Mouse (Mus musculus) liver, adult 2 months (tissue): Measurements from ENCODE around the gene Rpl10a. TPM values are rescaled to one million over a fixed set of nuclear protein-coding genes. Genes with fewer than 3 reads are reported as not detected.

ENCODE experiments used
- DNase-seq: peaks from one replicate; pipeline ENCODE4 v3.0.0-alpha.2; 2011; ENCODE audit warnings: low read depth, low spot score; ENCODE audit errors: extremely low read depth
- H3K27ac ChIP-seq: fragments of 200-500 bp; replicated peaks from 2 replicates; pipeline ENCODE4 v1.5.1; 2012; ENCODE audit warnings: low read depth, mild to moderate bottlenecking, control low read depth, inconsistent platforms, low read length; ENCODE audit not compliant: insufficient read depth
- H3K27me3 ChIP-seq: fragments of 200-500 bp; 2 replicates; pipeline ENCODE4 v1.6.1; 2012; ENCODE audit warnings: mild to moderate bottlenecking, moderate library complexity, low read length, inconsistent platforms; ENCODE audit not compliant: control insufficient read depth, insufficient read depth
- H3K36me3 ChIP-seq: fragments of 200-500 bp; 2 replicates; pipeline ENCODE4 v1.6.1; 2012; ENCODE audit warnings: low read length, inconsistent platforms; ENCODE audit not compliant: control insufficient read depth, insufficient read depth
- H3K4me1 ChIP-seq: fragments of 200-500 bp; 2 replicates; pipeline ENCODE4 v1.6.1; 2011; ENCODE audit warnings: low read length; ENCODE audit not compliant: control insufficient read depth, insufficient read depth
- H3K4me3 ChIP-seq: fragments of 200-500 bp; 2 replicates; pipeline ENCODE4 v1.5.1; 2011; ENCODE audit warnings: low read depth, mild to moderate bottlenecking, control low read depth, low read length, moderate library complexity; ENCODE audit not compliant: insufficient read depth
- H3K79me2 ChIP-seq: fragments of 200-500 bp; 2 replicates; pipeline ENCODE4 v1.6.1; 2012; ENCODE audit warnings: inconsistent platforms, mild to moderate bottlenecking, low read length, moderate library complexity; ENCODE audit not compliant: control insufficient read depth, insufficient read depth
- H3K9ac ChIP-seq: fragments of 200-500 bp; 2 replicates; pipeline ENCODE4 v1.6.1; 2012; ENCODE audit warnings: low read depth, mild to moderate bottlenecking, control low read depth, inconsistent platforms, low read length
- CTCF ChIP-seq: fragments of 200-500 bp; IDR thresholded peaks from 2 replicates; pipeline ENCODE4 v1.5.1; 2011; ENCODE audit warnings: low read depth, low read length, control low read depth
- POLR2A ChIP-seq: fragments of 200-500 bp; IDR thresholded peaks from 2 replicates; pipeline ENCODE4 v1.6.1; 2011; ENCODE audit warnings: low read length, control low read depth; ENCODE audit not compliant: insufficient read depth; ENCODE audit errors: extremely low read depth
- WGBS: fragments of 180-500 bp; shearing (Covaris S2); methylation state at CpG from one replicate; pipeline ENCODE4 v1.1.7; 2018; 5-methylcytosine and 5-hydroxymethylcytosine counted together
- polyA plus RNA-seq: library from polyadenylated mRNA; depleted of rRNA; stranded (reverse); fragments of >200 nt; gene quantifications from 2 replicates; pipeline ENCODE4 v1.2.3, GENCODE M21; 2012
- total RNA-seq: library from RNA; depleted of rRNA; stranded (reverse); fragments of >200 nt; gene quantifications from 2 replicates; pipeline ENCODE4 v1.2.3, GENCODE M21; 2014

Gene Rpl10a
- total and polyA plus RNA-seq, 2 experiments, result 497 to 1,137 TPM

DNA sequence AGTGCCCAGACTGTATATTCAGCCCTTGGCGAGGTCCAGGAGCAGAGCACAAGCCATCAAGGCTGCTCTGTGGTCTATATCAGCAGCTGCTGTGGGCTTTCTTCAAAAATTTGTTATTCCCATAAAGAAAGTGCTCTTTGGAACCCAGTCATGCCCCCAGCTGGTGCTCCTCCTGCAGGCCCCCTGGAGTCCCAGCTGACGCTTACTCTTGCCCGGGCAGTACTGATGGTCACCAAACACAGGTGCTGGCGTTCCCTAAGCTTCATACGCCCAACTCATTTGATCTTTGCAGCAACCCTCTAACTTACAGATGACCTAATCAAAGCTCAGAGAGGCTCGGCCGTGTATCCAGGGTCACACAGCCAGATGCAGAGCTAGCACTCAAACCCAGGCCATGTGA is 9.3 kb downstream of the Rpl10a start:
- Histone ChIP-seq H3K9ac (no peak overlapping the region), H3K36me3 (no peaks in the 10 kb centered on the region), H3K79me2 (no peaks in the 10 kb centered on the region), H3K27ac (no peak overlapping the region), H3K27me3 (no peaks in the 10 kb centered on the region), H3K4me1 (peaks cover 3% of the 10 kb centered on the region; the same call in 1 of the 2 replicates), H3K4me3 (no peak overlapping the region)
- 95% methylated on average over 7 of the region's 7 CpGs for WGBS
- DNase-seq, result no peak
- no peak for TF ChIP-seq POLR2A
- TF ChIP-seq CTCF, result no peak

DNA sequence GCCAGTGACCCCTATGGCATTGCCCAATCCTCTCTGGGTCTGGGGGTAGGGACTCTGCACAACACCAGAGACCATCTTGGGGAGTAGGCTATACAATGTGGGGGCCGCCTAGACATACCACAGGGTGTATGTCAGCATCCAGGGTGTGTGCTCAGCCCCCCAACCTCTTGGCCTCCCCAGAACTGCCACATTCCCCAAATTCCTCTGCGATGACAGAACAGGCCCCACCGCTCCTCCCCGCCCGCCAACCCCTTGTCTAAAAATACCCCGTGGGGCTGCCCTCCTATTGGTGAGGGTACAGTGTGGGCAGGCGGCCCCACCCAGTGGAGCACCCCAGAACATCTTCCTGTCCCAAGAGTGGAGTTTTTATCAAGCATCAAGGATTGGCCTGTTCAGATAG is 12.3 kb downstream of the Rpl10a start:
- no peak for TF ChIP-seq CTCF
- TF ChIP-seq POLR2A, result no peak
- peaks cover 4% of the 10 kb centered on the region; the same call in 1 of the 2 replicates for H3K4me1 ChIP-seq
- no peak overlapping the region for H3K9ac ChIP-seq
- H3K79me2 ChIP-seq, result peaks cover 9% of the 10 kb centered on the region; the same call in 1 of the 2 replicates
- no peaks in the 10 kb centered on the region for H3K27me3 ChIP-seq
- no peak for DNase-seq
- no peak overlapping the region for H3K27ac ChIP-seq
- 86% methylated on average over 7 of the region's 7 CpGs for WGBS
- no peaks in the 10 kb centered on the region for H3K36me3 ChIP-seq
- H3K4me3 ChIP-seq, result no peak overlapping the region

DNA sequence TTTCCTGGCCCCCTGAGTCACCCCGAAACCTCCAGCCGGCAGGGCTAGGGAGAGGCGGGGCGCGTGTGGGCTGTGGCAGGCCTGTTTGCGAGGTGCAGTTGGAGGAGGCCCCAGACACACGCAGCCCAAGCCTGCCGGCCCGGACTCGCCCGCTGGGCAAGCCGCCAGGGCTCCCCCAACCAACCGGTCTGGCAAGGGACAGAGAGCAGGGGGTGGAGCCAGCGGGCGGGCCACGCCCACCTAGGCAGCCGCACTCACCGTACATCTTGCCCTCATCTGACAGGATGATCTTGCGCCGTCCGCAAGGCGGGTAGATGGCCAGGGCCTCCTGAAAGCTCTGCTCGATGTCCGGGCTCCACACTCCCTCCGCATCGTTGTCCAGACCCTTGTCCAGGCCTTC is 12.8 kb downstream of the Rpl10a start:
- no peak for DNase-seq
- Histone ChIP-seq H3K4me3 (no peak overlapping the region), H3K79me2 (peaks cover 11% of the 10 kb centered on the region; the same call in 1 of the 2 replicates), H3K27ac (no peak overlapping the region), H3K4me1 (peaks cover 4% of the 10 kb centered on the region; the same call in 1 of the 2 replicates), H3K27me3 (no peaks in the 10 kb centered on the region), H3K36me3 (no peaks in the 10 kb centered on the region), H3K9ac (no peak overlapping the region)
- TF ChIP-seq CTCF (no peak), POLR2A (no peak)
- WGBS, result 50% methylated on average over 26 of the region's 26 CpGs

DNA sequence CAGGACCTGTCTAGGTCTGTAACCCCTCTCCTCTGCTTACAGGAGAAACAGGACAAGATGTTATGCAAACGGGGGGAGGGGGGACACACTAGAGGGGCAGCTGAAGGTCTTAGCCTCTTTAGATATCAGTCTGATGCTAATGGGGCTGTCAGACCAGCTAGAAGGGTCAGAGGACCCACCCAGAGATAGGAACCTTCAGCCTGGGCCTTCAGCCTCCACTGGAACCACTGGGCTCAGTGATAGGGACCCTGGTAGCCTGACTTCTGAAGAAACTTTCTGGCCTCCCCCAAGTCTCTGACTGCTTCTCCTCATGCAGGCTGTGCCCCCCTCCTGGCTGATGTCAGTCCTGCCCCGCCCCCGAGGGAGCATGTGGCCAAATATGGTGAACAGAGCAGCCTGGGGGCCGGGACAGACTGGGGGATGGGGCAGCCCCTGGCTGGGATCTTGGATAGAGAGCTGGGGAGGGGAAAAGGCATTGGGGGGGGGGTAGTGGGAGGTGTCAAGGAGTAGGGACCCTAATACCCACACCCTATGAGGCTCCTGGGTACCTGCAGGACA is 15.9 kb downstream of the Rpl10a start:
- TF ChIP-seq CTCF, result no peak
- TF ChIP-seq POLR2A, result no peak
- WGBS, result 79% methylated on average over 4 of the region's 4 CpGs
- Histone ChIP-seq H3K4me3 (no peak overlapping the region), H3K79me2 (peaks cover 36% of the 10 kb centered on the region), H3K36me3 (no peaks in the 10 kb centered on the region), H3K4me1 (peaks cover 13% of the 10 kb centered on the region), H3K9ac (no peak overlapping the region), H3K27ac (no peak overlapping the region), H3K27me3 (no peaks in the 10 kb centered on the region)
- DNase-seq, result no peak

DNA sequence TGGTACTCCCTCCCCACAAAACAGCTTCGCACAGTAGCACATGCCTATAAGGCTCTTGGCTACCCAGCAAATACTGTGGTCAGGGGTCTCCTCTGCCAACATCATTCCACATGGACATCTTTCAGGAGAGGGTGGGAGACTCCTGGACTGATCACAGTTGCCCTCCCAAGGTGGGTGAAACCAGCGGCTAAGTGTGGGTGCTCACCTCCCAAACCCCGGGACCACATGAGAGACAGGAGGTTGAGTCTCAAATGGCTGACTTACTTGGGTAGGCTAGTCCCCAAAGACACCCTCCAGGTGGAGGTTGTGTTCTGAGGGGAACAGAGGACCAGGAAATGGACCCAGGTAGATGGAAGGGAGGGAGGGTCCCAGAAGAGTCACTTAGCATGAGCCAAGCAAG is 16.4 kb downstream of the Rpl10a start:
- no peak for DNase-seq
- peaks cover 16% of the 10 kb centered on the region for H3K4me1 ChIP-seq
- H3K9ac ChIP-seq, result no peak overlapping the region
- 91% methylated on average over 3 of the region's 3 CpGs for WGBS
- H3K27ac ChIP-seq, result no peak overlapping the region
- peaks cover 40% of the 10 kb centered on the region for H3K79me2 ChIP-seq
- no peak for TF ChIP-seq CTCF
- no peaks in the 10 kb centered on the region for H3K36me3 ChIP-seq
- H3K4me3 ChIP-seq, result no peak overlapping the region
- no peaks in the 10 kb centered on the region for H3K27me3 ChIP-seq

DNA sequence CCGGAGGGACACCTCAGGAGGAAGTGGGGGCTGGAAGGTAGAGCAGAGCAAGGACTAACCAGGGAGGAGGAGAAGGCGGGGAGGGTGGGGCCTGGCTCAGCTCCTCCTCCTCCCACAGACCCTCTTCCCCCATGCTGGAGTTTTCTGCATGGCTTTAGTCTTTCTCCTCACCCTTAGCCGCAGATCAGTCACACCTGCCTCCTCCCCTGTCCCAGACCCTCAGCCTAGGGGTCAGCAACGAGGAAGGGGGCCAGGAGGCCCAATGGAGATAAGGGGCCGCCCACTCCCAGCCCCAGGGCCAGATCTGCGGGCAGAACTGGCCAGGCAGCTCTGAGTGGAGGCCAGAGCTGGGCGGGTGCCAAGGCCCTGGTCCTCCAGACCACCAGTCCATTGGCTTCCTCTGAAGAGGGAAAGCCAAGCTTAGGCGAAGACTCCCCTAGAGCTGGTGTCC is 17.0 kb downstream of the Rpl10a start:
- Histone ChIP-seq H3K27ac (no peak overlapping the region), H3K4me1 (peaks cover 16% of the 10 kb centered on the region), H3K9ac (no peak overlapping the region), H3K79me2 (peaks cover 42% of the 10 kb centered on the region), H3K27me3 (no peaks in the 10 kb centered on the region), H3K4me3 (no peak overlapping the region), H3K36me3 (no peaks in the 10 kb centered on the region)
- no peak for DNase-seq
- TF ChIP-seq CTCF, result no peak
- no peak for TF ChIP-seq POLR2A
- 62% methylated on average over 8 of the region's 8 CpGs for WGBS
